Comparison of ENCODE assay signal across 14 mouse cellular contexts in the genomic region with DNA sequence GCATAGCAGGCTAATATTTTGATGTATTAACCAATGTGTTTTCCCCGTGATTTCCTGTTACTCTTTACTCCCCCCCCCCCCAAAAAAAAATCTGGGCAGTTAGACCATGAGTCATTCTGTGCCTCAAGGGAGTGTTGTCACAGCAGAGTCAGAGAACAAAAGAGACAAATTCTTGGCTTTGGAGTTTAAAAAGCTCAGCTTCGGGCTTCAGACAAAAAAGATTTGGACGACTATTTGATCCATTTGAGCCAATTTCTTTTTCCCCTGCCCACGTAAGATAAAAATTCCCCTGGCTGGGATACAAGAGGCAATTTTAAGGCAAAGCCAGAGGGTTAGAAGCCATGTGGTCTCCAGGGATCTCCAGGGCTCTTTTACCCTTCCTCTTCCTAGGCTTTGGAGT. TPM values are rescaled to one million over a fixed set of nuclear protein-coding genes. Genes with fewer than 3 reads are reported as not detected.
DNase-seq lines count a peak whose midpoint lies in the region; ATAC-seq and TF ChIP-seq lines count a peak whose summit lies in the region.
"Had no signal": no experiment of that assay in that cellular context is flagged by ENCODE, and none has a peak within 500 bp of the region (broad histone marks: within the 10 kb centered on the region; RNA-seq: fewer than 3 reads in every experiment).

No protein-coding gene starts in this region.

- no peak overlapping the region for H3K9ac ChIP-seq in lung, embryonic 14.5 days
- H3K9ac ChIP-seq: hindbrain, embryonic 13.5 days; liver, embryonic 14.5 days had no signal

- TF ChIP-seq CTCF in lung, embryonic 14.5 days (IDR thresholded peaks at IDR 0.05; ENCODE audit: low read depth): no peak
- no peak for TF ChIP-seq CTCF in left cerebral cortex, adult 2 months (IDR thresholded peaks at IDR 0.05)

- H3K36me3 ChIP-seq in lung, embryonic 14.5 days (ENCODE audit: insufficient read depth): peaks cover 8% of the 10 kb centered on the region; the same call in 1 of the 2 replicates

- H3K9me3 ChIP-seq in lung, embryonic 14.5 days (ENCODE audit: low read depth, low read length): no peaks in the 10 kb centered on the region
- H3K9me3 ChIP-seq: hindbrain, embryonic 13.5 days had no signal

- H3K27me3 ChIP-seq in lung, embryonic 14.5 days (ENCODE audit: insufficient read depth, low read length): no peaks in the 10 kb centered on the region
- H3K27me3 ChIP-seq: hindbrain, embryonic 13.5 days had no signal

- H3K4me2 ChIP-seq in lung, embryonic 14.5 days: no peak overlapping the region
- H3K4me2 ChIP-seq: hindbrain, embryonic 13.5 days had no signal

- DNase-seq in adrenal gland, postnatal 10 days: peak; percentile 41
- DNase-seq in adrenal gland, adult 18-20 months (ENCODE audit: low spot score in 2 of 2): no peak
- DNase-seq in lung, embryonic 14.5 days: peak; percentile 51
- no peak for DNase-seq in lung, postnatal 4 days
- peak; percentile 28 for DNase-seq in fat pad, adult 2 months (ENCODE audit: extremely low read depth, low read depth, low spot score)
- peak; percentile 27 for DNase-seq in lung, postnatal 25 days (ENCODE audit: low spot score)
- no peak for DNase-seq in thymus, postnatal 25 days
- DNase-seq in left cerebral cortex, adult 2 months (ENCODE audit: extremely low spot score in 1 of 2, low spot score in 2 of 2): no peak
- DNase-seq: cerebellum, adult 9-11 months; kidney, postnatal 25 days; midbrain, embryonic 14.5 days; right cerebral cortex, postnatal 4 days had no signal

- no peak overlapping the region for H3K4me3 ChIP-seq in lung, embryonic 14.5 days (ENCODE audit: low read depth, low read length)
- no peak overlapping the region for H3K4me3 ChIP-seq in left cerebral cortex, adult 2 months
- H3K4me3 ChIP-seq: hindbrain, embryonic 13.5 days had no signal

- WGBS in lung, embryonic 14.5 days: 32% methylated on average over 4 of the region's 4 CpGs

- H3K27ac ChIP-seq in lung, embryonic 14.5 days (ENCODE audit: low read depth): peak overlapping the region; percentile 21; the same call in 1 of the 2 replicates
- H3K27ac ChIP-seq in left cerebral cortex, adult 2 months: no peak overlapping the region
- H3K27ac ChIP-seq: hindbrain, embryonic 13.5 days; liver, embryonic 14.5 days had no signal

- intact Hi-C loops in left cerebral cortex, adult 2 months (cut with DNase I): no loop called here

- no peak for ATAC-seq in lung, embryonic 14.5 days (ENCODE audit: insufficient read depth)

- H3K4me1 ChIP-seq in lung, embryonic 14.5 days (ENCODE audit: insufficient read depth): 0 out of 2 replicates have a peak, but pooled peaks cover 6% of the 10 kb centered on the region
- H3K4me1 ChIP-seq: hindbrain, embryonic 13.5 days had no signal

RNA-seq across cellular contexts. Expression of a gene that starts 23.4 kb away (rescaled TPM):
- 10 to 100 TPM; 10.1 to 10.5 TPM for total RNA-seq in adrenal gland, postnatal 10 days (2021)
- total RNA-seq in adrenal gland, adult 18-20 months (2021): 10 to 100 TPM in 1 of 2 experiments, 1 to 10 TPM in 1; 9.6 to 10.6 TPM
- 23.6 and 24.7 TPM in 2 replicates for polyA plus RNA-seq in lung, embryonic 14.5 days (2014; fragmentation: Nextera tagmentation; extraction: Ambion mirVana)
- total RNA-seq in left cerebral cortex, adult 2 months (2021): 10 to 100 TPM in 1 of 2 experiments, 1 to 10 TPM in 1; 9.3 to 11.0 TPM

Comparison
In these comparisons a context has a peak if more than half of its experiments do, and no peak if none do; other contexts are left out.
1. DNase-seq: peak in adrenal gland, postnatal 10 days (single experiment), lung, embryonic 14.5 days (single experiment), fat pad, adult 2 months (single experiment) and lung, postnatal 25 days (single experiment); none in adrenal gland, adult 18-20 months (0 of 2), lung, postnatal 4 days (0 of 2), thymus, postnatal 25 days (single experiment) and left cerebral cortex, adult 2 months (0 of 2).